Mouse (Mus musculus) E14TG2a.4 (cell line): ENCODE measurements around the gene Gm15319.
"Not testable (repeated sequence)": the region's sequence is repeated elsewhere in the genome, so short reads cannot be mapped to it uniquely, and the experiment has no call there.

ENCODE experiments used
- CTCF ChIP-seq: conservative IDR thresholded peaks from 2 replicates; pipeline ENCODE4 v1.5.1; 2014; ENCODE audit warnings: low read length
- NANOG ChIP-seq: IDR thresholded peaks from 2 replicates; pipeline ENCODE4 v1.6.1; 2014; ENCODE audit warnings: borderline replicate concordance, low read length, mixed read lengths

GRCm38 (mm10) chr8:20384990-20385389, 22.0 kb upstream of the Gm15319 start:
- not testable (repeated sequence) for TF ChIP-seq CTCF, NANOG
